Mouse (Mus musculus) kidney, adult 2 months (tissue): ENCODE data around the gene Lef1. TPM values are rescaled to one million over a fixed set of nuclear protein-coding genes. Genes with fewer than 3 reads are reported as not detected.

Experiments
- DNase-seq: peaks from one replicate; pipeline ENCODE4 v3.0.0; 2021
- H3K27ac ChIP-seq: fragments of 200-500 bp; 2 replicates; pipeline ENCODE4 v1.5.1; 2012; ENCODE audit warnings: low read depth, low read length, control low read depth, inconsistent platforms; ENCODE audit not compliant: insufficient read depth
- H3K27me3 ChIP-seq: fragments of 200-500 bp; replicated peaks from 2 replicates; pipeline ENCODE4 v1.6.1; 2012; ENCODE audit warnings: mild to moderate bottlenecking, moderate library complexity, low read length, inconsistent platforms; ENCODE audit not compliant: control insufficient read depth, insufficient read depth
- H3K36me3 ChIP-seq: fragments of 200-500 bp; 2 replicates; pipeline ENCODE4 v1.6.1; 2012; ENCODE audit warnings: mild to moderate bottlenecking, moderate library complexity, low read length, inconsistent platforms; ENCODE audit not compliant: control insufficient read depth, insufficient read depth
- H3K4me1 ChIP-seq: fragments of 200-500 bp; 2 replicates; pipeline ENCODE4 v1.6.1; 2011; ENCODE audit warnings: low read length; ENCODE audit not compliant: control insufficient read depth, insufficient read depth
- H3K4me3 ChIP-seq: fragments of 200-500 bp; 2 replicates; pipeline ENCODE4 v1.5.1; 2011; ENCODE audit warnings: mild to moderate bottlenecking, low read depth, low read length, control low read depth; ENCODE audit not compliant: insufficient read depth
- CTCF ChIP-seq: fragments of 200-500 bp; conservative IDR thresholded peaks from 2 replicates; pipeline ENCODE4 v1.5.1; 2011; ENCODE audit warnings: low read depth, mild to moderate bottlenecking, control low read depth, low read length, moderate library complexity, mixed read lengths; ENCODE audit not compliant: insufficient read depth, insufficient read length
- POLR2A ChIP-seq: fragments of 200-500 bp; IDR thresholded peaks from one replicate; pipeline ENCODE4 v1.6.1; 2011; ENCODE audit warnings: low read depth, low read length, control low read depth
- WGBS: fragments of 180-500 bp; shearing (Covaris S2); methylation state at CpG from one replicate; pipeline ENCODE4 v1.1.7; 2018; 5-methylcytosine and 5-hydroxymethylcytosine counted together
- polyA plus RNA-seq: library from polyadenylated mRNA; depleted of rRNA; stranded (reverse); fragments of >200 nt; gene quantifications from 2 replicates; pipeline ENCODE4 v1.2.3, GENCODE M21; 2012

Lef1 gene
- polyA plus RNA-seq, 1 experiment, result 8.4 TPM

- Histone ChIP-seq H3K36me3 (no peaks in the 10 kb centered on the region), H3K27ac (no peak overlapping the region), H3K4me1 (no peaks in the 10 kb centered on the region), H3K4me3 (no peak overlapping the region), H3K27me3 (peaks cover 17% of the 10 kb centered on the region)
- TF ChIP-seq POLR2A (no peak), CTCF (no peak)
- WGBS, result 6% methylated on average over 34 of the region's 34 CpGs
- no peak for DNase-seq
These were observed 2.8 kb upstream of the Lef1 start for GRCm38 (mm10) chr3:131107301-131108093.

DNA sequence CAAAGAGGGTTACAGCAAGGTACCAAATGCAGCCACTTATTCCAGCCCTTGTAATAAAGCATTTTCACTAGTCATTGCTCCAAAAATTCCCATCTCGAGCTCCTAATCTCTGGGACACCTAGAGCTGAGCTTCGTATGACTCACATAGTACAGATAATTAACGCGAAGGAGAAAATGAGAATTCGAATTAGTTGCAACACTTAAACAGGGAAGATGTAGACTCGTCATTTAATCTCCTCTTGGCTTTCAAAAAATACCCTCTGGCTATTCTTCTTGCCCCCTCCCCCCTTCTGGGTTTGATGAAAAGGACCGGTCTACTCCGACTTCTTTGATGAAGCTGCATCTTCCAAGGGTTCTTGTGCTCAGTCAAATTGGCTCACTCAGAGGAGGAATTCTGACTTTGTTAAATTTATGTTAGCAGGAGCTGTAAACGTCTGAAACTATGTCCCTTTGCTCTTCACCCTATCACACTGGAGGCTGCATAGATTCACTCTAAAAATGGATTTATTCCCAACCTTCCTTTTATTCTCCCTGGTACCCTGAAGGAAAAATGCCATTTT lies 2.1 kb upstream of the Lef1 start:
- Histone ChIP-seq H3K27me3 (peaks cover 19% of the 10 kb centered on the region), H3K4me1 (no peaks in the 10 kb centered on the region), H3K4me3 (no peak overlapping the region), H3K36me3 (no peaks in the 10 kb centered on the region), H3K27ac (no peak overlapping the region)
- TF ChIP-seq POLR2A, result no peak
- no peak for TF ChIP-seq CTCF
- no peak for DNase-seq
- WGBS, result 9% methylated on average over 9 of the region's 9 CpGs

GRCm38 (mm10) chr3:131109066-131109685 lies 1.1 kb upstream of the Lef1 start:
- H3K27me3 ChIP-seq, result peaks cover 20% of the 10 kb centered on the region
- H3K4me1 ChIP-seq, result no peaks in the 10 kb centered on the region
- H3K4me3 ChIP-seq, result no peak overlapping the region
- WGBS, result 6% methylated on average over 15 of the region's 15 CpGs
- TF ChIP-seq CTCF (no peak), POLR2A (no peak)
- DNase-seq, result no peak
- H3K36me3 ChIP-seq, result no peaks in the 10 kb centered on the region
- H3K27ac ChIP-seq, result no peak overlapping the region

DNA sequence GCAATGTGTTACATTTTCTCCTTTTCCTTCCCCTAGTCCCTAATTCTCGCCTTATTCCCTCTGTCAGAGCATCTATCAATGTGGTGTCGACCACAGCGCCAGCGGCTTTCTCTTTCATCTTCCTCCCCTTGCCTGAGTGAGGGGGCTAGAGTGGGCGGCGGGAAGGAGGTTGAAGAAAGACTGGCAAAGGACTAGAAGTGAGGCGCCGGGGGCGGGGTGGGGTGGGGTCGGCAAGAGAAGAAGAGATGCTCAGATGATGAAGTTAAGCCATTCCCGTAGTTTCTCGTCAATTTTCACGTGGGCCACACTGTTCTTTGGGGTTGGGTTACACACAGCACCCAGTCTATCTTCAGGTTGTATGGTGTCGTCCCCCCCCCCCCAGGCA lies 593 bp upstream of the Lef1 start:
- DNase-seq, result no peak
- H3K4me1 ChIP-seq, result no peaks in the 10 kb centered on the region
- H3K4me3 ChIP-seq, result no peak overlapping the region
- peaks cover 20% of the 10 kb centered on the region for H3K27me3 ChIP-seq
- WGBS, result under 1% methylated on average over 13 of the region's 14 CpGs
- no peaks in the 10 kb centered on the region for H3K36me3 ChIP-seq
- no peak overlapping the region for H3K27ac ChIP-seq
- TF ChIP-seq POLR2A (no peak), CTCF (no peak)

- Histone ChIP-seq H3K36me3 (no peaks in the 10 kb centered on the region), H3K4me1 (no peaks in the 10 kb centered on the region), H3K4me3 (peak overlapping the region; percentile 35), H3K27me3 (peaks cover 20% of the 10 kb centered on the region), H3K27ac (no peak overlapping the region)
- WGBS, result under 1% methylated on average over 59 of the region's 59 CpGs
- TF ChIP-seq CTCF (no peak), POLR2A (no peak)
- no peak for DNase-seq
These were observed 1.0 kb downstream of the Lef1 start for GRCm38 (mm10) chr3:131111151-131111850.

GRCm38 (mm10) chr3:131111851-131112572 lies 1.7 kb downstream of the Lef1 start:
- Histone ChIP-seq H3K27ac (no peak overlapping the region), H3K4me1 (no peaks in the 10 kb centered on the region), H3K4me3 (peak overlapping the region; percentile 35), H3K36me3 (no peaks in the 10 kb centered on the region), H3K27me3 (peaks cover 20% of the 10 kb centered on the region)
- peak; percentile 34 for DNase-seq
- TF ChIP-seq POLR2A (no peak), CTCF (no peak)
- WGBS, result under 1% methylated on average over 69 of the region's 69 CpGs
